Mouse (Mus musculus) gastrocnemius, postnatal 36 days (tissue): ENCODE results near the gene Tab3. TPM values are rescaled to one million over a fixed set of nuclear protein-coding genes. Genes with fewer than 3 reads are reported as not detected.
A peak's percentile ranks its signal among the peaks of the same experiment; 100 is the strongest.

Experiments
- DNase-seq, 2 experiments: peaks; one replicate each; pipeline ENCODE4 v3.0.0; 2022
- intact Hi-C: fragments of 180-260 bp; cut with DNase I; formaldehyde crosslinking; loops from one replicate; pipeline ENCODE4 v1.15.1; 2025
- long read RNA-seq, 2 experiments: library from polyadenylated mRNA; stranded (forward); transcript quantifications; one replicate each; pipeline ENCODE4 v2.0.0; 2021
- microRNA-seq, 2 experiments: library from miRNA; unstranded; fragments of <30 nt; microRNA quantifications; one replicate each; pipeline ENCODE4 v1.2.0; 2021
- total RNA-seq, 2 experiments: library from RNA; stranded (reverse); gene quantifications; 2 replicates each; pipeline ENCODE4 v1.2.3; 2021

Tab3 gene
- total RNA-seq: 1 to 10 TPM; 3.4 to 5.2 TPM
- long read RNA-seq, experiment 1, full-length matches to known transcripts: 1 of 1 reads
- long read RNA-seq, experiment 1, partial matches to known transcripts: 0 of 1 reads
- long read RNA-seq, experiment 1, other reads (novel, unspliced or antisense): 0 of 1 reads
- long read RNA-seq, experiment 2, partial matches to known transcripts: 0 of 2 reads
- long read RNA-seq, experiment 2, other reads (novel, unspliced or antisense): 2 of 2 reads

DNA sequence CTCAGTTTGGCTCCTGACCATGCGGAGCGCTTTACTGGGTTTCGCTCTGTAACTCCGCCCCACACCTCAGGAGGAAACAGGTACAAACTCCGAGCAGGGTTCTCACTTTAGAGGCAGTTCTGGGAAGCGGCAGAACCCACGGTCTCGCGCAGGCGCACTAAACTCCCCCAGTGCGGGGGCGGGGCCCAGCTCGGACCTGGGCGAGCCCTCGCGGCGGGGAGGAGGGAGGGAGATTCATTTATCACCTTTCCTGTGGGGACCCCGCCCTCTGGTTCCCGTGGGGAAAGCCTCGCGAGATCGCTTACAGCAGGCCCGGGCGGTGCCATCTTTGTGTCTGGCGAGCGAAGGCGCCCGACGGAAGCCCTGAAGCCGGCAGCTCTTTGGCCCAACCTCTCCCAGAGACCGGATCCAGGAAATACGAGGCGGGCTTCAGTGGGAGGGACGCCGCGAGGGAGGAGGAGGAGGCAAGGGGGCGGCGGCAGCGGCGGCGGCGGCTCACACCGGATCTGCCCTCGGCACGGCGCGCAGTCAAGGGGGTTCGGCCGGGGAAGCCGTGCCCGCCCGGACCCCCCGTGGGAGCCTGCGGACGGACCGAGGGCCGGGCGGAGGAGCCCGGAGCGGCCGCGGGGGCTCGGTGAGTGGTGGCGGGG is at the start of gene Tab3:
Tab3 (plus strand) TSS at position 491 of the 650 bp plus-strand sequence.
- intact Hi-C loops: loop anchor here (10.0 kb wide), 1 partner anchor 201 kb away; the partner anchor contains the start of gene Gk
- DNase-seq: peak; percentile 86 to 91

DNA sequence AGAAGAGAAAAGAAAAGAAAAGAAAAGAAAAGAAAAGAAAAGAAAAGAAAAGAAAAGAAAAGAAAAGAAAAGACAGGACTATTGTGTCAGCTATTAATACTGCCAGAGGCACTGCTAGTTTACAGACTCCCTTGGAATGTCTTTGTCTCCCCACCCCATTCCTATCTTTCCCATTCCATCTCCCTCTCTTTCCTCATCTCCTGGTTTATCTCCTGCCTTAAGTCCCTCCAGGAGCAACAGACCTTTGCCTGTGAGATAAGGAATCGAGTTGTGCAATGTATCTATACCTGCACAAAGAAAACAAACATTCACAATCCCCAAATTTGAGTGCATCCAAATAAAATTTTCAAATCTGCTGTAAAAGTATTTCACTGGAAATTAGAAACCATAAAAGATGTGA is 48.3 kb upstream of the Tab3 start:
- intact Hi-C loops: no loop called here
- DNase-seq: no peak

DNA sequence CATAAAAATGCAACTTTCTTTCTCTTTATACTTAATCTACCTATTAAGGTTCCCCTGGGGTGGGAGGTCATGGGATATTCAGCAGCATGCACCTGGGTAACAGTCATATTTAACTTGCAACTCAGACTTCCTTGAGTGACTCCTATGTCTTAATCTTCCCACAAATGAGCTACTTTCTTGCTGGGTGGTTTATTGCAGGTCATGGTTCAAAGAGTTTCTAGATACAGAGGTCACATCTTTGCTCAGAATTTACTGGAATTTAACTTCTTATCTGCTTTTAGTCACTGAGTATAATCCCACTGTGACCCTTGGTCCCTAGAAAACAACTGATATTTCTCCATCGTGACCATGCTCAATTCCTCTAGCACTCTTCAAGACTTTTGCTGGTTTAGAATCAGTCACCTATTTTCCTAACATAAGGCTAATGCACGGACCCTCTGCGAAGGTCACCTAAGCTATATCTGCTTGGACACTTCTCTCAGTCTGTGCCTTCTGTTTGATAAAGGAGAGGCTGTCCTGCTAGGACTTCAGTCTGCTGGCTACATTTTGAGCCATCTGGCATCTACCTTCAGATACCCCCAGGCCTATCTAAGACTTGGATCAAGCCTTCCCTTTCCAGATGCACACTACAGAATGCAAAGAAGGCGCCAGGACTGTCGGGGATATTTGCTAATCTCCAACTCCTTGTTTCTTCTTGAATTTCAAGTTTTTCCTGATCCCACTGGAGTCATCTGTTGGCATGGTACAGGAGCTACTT is 47.4 kb upstream of the Tab3 start:
- intact Hi-C loops: no loop called here
- no peak for DNase-seq

DNA sequence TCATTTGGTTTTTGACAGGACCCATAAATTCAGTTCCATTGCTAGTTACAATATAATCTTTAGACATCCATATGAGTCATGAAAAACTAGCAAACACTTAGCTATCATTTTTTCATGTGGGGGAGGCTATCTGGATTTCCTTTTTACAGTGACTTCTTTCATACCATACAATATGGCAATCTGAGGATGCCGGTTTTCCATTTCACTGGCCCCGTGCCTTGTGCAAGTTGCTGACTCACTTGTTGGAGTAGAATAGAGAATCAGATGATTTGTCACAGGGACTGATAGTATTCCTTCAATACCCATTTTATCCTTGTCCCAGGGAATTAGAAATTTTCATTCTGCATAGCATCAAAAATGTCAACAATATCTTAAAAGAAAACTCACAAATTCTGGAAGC is 14.9 kb upstream of the Tab3 start:
- intact Hi-C loops: no loop called here

DNA sequence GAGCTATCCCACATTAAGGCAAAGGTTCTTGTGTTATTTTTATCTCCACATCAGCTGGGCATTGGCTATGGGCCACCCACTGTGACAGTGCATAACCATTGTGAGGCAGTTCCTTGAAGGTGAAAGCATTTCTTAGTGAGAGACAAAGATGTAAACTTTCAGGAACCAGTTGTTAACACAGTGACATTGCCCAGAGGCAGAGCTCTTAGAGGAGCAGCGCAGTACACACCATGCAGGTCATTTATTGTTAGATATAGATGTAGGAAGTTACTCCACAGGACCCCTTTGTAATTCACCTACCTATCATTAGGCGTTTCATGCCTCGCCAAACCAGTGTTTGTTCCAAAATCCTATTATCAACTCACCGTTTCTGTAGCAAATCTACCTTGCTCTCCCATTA is 7.6 kb upstream of the Tab3 start:
- intact Hi-C loops: no loop called here
- DNase-seq: no peak

More for the DNA sequence above, 14.9 kb upstream of the Tab3 start:
- DNase-seq: no peak

DNA sequence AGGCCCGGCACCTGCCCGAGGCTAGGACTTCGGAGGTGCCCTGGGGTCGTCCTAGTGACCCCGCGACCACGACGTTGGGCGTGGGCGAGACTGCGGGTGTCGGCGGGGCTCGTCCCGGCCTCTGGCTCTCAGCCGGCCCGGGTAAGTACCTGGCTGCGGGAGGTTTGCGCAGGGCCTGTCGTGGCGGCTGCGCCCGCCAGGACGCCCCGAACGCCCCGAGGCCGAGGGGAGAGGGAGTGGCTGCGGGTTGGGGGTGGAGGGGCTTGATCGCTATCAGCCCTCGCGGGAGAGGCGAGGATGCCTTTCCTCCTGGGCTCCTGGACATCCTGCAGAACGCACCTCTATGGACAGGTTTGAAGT is 340 bp downstream of the Tab3 start:
- intact Hi-C loops: loop anchor here (10.0 kb wide), 1 partner anchor 201 kb away; the partner anchor contains the start of gene Gk
- no peak for DNase-seq

DNA sequence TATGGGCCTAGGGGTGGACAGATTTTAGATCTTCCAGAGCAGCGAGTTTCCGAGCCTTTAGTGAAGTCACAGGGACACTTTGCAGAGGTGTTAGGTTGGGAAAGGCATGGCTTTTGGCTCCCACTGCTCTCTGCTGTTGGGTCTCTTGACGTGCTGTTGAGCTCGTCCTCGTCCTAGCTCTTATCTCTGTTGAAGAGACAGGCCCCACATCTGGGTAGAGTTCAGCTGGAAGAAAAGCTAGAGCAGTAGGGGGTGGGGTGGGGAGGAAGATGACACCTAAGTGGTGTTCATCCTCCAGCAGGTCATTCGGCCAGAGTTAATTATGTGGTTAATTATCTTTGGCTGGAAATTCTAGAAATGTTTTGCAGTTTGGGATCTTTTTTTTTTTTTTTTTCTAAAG is 2.5 kb downstream of the Tab3 start:
- DNase-seq: no peak
- intact Hi-C loops: loop anchor here (10.0 kb wide), 1 partner anchor 198 kb away; the partner anchor contains the start of gene Gk

DNA sequence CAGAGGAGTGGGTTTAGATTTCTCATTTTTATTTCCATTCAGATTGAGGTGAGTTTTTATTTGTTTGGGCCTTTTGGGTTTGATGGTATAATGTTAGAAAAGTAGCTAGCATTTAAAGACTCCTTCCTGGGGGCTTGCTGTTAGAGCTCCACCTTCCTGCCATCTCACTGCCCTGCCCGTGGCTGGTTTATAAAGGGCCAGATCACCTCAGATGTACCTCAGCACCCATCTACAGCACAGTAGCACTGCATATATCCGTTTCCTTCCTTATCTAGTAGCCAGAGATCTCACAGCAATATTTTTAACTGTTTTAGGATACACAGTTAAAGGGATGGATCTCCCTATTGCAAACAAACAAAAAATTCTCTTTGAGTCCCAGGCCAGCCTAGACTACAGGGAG is 6.9 kb downstream of the Tab3 start:
- intact Hi-C loops: no loop called here
- no peak for DNase-seq

DNA sequence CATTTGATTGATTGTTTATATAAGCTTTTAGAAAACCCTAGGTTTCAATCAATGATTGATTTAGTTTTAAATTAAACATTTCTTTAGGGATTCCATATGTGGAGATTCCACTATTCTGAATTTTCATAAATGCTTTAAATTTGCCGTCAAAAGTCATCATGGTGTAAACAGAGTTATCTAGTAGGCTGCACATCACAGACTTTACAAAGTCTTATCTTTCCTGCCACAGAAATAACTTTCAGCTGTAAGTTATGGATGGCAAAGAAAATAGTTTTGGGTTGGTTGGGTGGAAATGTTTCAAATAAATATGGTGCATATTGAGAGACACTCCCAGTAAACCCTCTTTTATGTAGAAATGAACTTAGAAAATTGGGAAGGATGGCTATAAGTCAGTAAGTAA is 8.7 kb downstream of the Tab3 start:
- intact Hi-C loops: no loop called here
- no peak for DNase-seq

DNA sequence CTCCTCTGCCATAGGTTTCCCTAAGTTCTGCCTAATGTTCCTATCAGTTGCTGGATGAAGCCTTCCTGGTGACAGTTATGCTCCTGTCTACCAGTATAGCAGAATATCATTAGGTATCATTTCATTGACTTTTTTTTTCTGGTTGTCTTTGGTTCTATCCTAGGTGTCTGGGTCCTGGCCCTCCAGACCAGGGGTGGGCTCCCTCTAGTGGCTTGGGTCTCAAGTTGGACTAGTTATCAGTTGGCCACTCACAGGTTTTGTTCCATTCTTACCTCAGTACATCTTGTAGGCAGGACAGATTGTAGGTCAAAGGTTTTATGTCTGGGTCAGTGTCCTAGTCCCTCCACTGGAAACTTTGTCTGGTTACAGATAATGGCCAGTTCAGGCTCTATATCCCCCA is 11.8 kb downstream of the Tab3 start:
- intact Hi-C loops: no loop called here
- no peak for DNase-seq

DNA sequence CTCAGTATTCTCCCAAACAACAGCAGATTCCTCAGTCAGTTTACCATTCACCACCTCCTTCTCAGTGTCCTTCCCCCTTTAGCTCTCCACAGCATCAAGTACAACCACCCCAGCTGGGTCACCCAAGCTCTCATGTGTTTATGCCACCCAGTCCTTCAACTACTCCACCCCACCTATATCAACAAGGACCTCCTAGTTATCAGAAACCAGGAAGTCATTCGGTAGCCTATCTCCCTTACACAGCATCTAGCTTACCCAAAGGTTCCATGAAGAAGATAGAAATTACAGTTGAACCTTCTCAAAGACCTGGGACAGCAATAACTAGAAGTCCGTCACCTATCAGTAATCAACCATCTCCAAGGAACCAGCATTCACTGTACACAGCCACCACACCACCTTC is 40.9 kb downstream of the Tab3 start:
- intact Hi-C loops: no loop called here
- no peak for DNase-seq

DNA sequence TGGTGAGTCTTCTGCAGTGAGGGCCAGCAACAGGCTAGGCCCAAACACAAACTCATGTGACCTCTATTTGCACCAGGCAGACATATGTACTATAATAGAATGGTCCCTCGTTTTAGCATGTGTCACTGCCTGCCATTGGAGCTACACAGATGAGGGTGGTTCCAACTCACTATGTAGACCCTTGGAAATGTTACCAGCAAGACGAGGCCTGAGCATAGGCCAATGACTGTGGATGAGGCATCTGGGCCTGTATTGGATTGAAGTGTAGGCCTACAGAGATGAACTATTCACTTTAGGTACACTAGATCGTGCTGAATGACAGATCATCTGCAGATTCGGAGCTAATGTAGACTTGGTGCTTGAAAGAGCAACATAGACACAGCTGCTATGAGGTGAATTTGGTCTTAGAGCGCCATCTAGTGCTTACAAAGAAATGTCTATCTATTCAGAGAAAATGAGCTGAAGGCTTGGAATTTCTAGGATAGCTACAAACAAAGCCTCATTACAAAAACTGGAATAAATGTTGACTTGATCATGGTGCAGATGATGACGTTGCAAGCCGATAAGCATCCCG is 72.5 kb downstream of the Tab3 start:
- intact Hi-C loops: loop anchor here (10.0 kb wide), 1 partner anchor 151 kb away; no protein-coding TSS in a partner anchor
- no peak for DNase-seq

DNA sequence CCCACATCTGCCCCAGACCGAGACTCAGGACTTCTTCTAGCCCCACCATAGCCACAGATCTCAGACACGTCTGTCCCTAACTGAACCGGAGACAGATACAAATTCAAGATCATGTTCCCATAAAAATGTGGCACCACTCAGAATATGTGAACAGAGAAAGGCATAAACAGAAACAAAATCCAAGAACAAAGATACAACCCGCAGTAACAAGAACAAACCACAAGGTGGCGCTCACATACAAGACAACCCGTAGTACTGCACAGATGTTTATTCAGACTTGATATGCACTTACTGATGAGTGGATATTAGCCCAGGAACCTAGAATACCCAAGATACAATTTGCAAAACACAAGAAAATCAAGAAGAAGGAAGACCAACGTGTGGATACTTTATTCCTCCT is 103.0 kb downstream of the Tab3 start:
- intact Hi-C loops: loop anchor here (5.0 kb wide), 2 partner anchors 200 to 240 kb away; no protein-coding TSS in a partner anchor

DNA sequence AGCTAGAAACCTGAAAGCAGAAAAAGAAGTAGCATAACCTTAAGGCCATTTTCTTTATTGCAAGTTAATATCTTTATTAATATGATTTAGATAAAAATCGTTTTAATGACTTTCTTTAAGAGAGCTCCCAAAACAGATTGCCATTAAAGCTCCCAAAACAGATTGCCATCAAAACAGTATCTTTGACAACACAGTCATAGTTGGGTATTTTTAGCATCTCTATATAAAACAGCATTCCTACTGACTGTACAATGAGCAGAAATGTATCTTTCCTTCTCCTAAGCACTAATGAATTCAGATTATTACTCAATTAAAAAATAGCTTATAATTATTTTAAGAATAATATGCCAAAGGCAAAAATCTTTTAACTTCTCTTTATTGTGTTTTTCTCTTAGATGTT is 108.3 kb downstream of the Tab3 start:
- DNase-seq: no peak
- intact Hi-C loops: no loop called here

More for the DNA sequence above, 103.0 kb downstream of the Tab3 start:
- peak in 1 of 2 experiments; percentile 7 for DNase-seq

DNA sequence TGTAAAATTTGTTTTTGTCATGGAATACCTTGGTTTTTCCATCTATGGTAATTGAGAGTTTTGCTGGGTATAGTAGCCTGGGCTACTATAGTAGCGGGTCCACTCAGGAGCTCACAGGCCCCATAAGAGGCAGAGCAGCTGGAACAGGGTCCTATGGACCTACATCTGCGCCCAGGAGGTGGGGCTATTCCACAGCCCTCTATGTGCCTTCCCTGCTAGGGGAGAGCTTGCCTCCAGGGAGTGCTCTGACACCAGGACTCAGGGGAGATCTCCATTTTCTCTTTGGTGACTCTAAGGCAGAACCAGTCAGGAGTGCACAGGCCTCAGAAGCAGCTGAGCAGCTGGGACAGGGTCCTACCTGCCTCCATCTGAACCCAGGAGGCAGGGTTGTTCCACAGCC is 109.9 kb downstream of the Tab3 start:
- intact Hi-C loops: no loop called here
- no peak for DNase-seq

Small RNAs within 50 kb of the gene (microRNA-seq; reads per million reads assigned to microRNA genes)
- gene Gm44378: 0 reads per million in 2 experiments

Other genes with a start within 250 kb of the Tab3 start
- gene Gk, start 202.8 kb downstream of the Tab3 start, total RNA-seq: 1 to 10 TPM; 1.1 to 2.5 TPM